In genomic region chr8:90352991-90353390, GRCm38 (mm10) we compare ENCODE assay signal across 15 mouse cellular contexts.
"Had no signal": no experiment of that assay in that cellular context is flagged by ENCODE, and none has a peak within 500 bp of the region (broad histone marks: within the 10 kb centered on the region; RNA-seq: fewer than 3 reads in every experiment).

No protein-coding gene starts in this region.

- H3K4me3 ChIP-seq: neural tube, embryonic 15.5 days; stomach, embryonic 15.5 days had no signal

- H3K9ac ChIP-seq: neural tube, embryonic 15.5 days; stomach, embryonic 15.5 days had no signal

- H3K36me3 ChIP-seq: neural tube, embryonic 15.5 days; stomach, embryonic 15.5 days had no signal

- H3K27me3 ChIP-seq: neural tube, embryonic 15.5 days had no signal

- H3K4me2 ChIP-seq: neural tube, embryonic 15.5 days; stomach, embryonic 15.5 days had no signal

- H3K27ac ChIP-seq: neural tube, embryonic 15.5 days; stomach, embryonic 15.5 days; stomach, postnatal 0 days had no signal

- H3K9me3 ChIP-seq: neural tube, embryonic 15.5 days; stomach, embryonic 15.5 days had no signal

- DNase-seq: retina, postnatal 1 day; right cerebral cortex, adult 18-20 months; right cerebral cortex, postnatal 14 days; right cerebral cortex, postnatal 25 days; right cerebral cortex, postnatal 4 days; spleen, adult 18-20 months; thymus, adult 18-20 months; thymus, adult 2 months; thymus, postnatal 14 days; thymus, postnatal 25 days; thymus, postnatal 36 days; thymus, postnatal 4 days had no signal
